Mouse (Mus musculus): ENCODE data around the gene Art5. TPM values are rescaled to one million over a fixed set of nuclear protein-coding genes. Genes with fewer than 3 reads are reported as not detected.

The Art5 gene
- total and polyA plus RNA-seq, 3 experiments, result 0.04 TPM; not detected in 2

- no peak overlapping the region for H3K9ac ChIP-seq (ENCODE audit: control insufficient read depth, low read depth, low read length, poor library complexity, severe bottlenecking)
- no peak for TF ChIP-seq USF1 (IDR thresholded peaks at IDR 0.05; ENCODE audit: low read depth, low read length)
- TF ChIP-seq MXI1 (IDR thresholded peaks at IDR 0.05; ENCODE audit: low read depth, low read length), result no peak
- TF ChIP-seq CHD1 (IDR thresholded peaks at IDR 0.05; ENCODE audit: low read depth, low read length), result no peak
- no peak for TF ChIP-seq TBP (IDR thresholded peaks at IDR 0.05; ENCODE audit: low read depth, low read length)
- no peak for TF ChIP-seq ELF1 (IDR thresholded peaks at IDR 0.05; ENCODE audit: low read depth, low read length)
- no peak for TF ChIP-seq POLR2AphosphoS2 (IDR thresholded peaks at IDR 0.05; ENCODE audit: low read length)
- no peaks in the 10 kb centered on the region for H3K79me2 ChIP-seq (ENCODE audit: control insufficient read depth, insufficient read depth, low read length, poor library complexity)
- H3K4me1 ChIP-seq (ENCODE audit: control insufficient read depth in 1 of 2, insufficient read depth in 2 of 2, low read length in 2 of 2), result no peaks in the 10 kb centered on the region
- no peaks in the 10 kb centered on the region; a peak in 1 of 4 replicates for H3K27me3 ChIP-seq (ENCODE audit: control insufficient read depth in 1 of 2, insufficient read depth in 2 of 2, low read length in 2 of 2)
- H3K4me3 ChIP-seq (ENCODE audit: control insufficient read depth in 1 of 2, insufficient read depth in 1 of 2, low read depth in 2 of 2, low read length in 2 of 2), result no peak overlapping the region
- H3K27ac ChIP-seq (ENCODE audit: control insufficient read depth, low read depth, low read length), result no peak overlapping the region
- H3K36me3 ChIP-seq (ENCODE audit: control insufficient read depth in 1 of 2, insufficient read depth in 2 of 2, low read length in 2 of 2), result peaks cover 0 to 10% of the 10 kb centered on the region in 2 experiments; a peak in 2 of 4 replicates
- H3K9me3 ChIP-seq (replicated peaks; ENCODE audit: insufficient read depth, low read length), result no peaks in the 10 kb centered on the region
- DNase-seq (ENCODE audit: low read depth, low spot score), result no peak
Measured at GRCm38 (mm10) chr7:102117382-102117781, 8.1 kb upstream of the Art5 start.

GRCm38 (mm10) chr7:102116579-102117331, 7.5 kb upstream of the Art5 start, which contains the start of gene Chrna10:
TSS of gene Chrna10 (minus strand) at chr7:102116828.
- H3K4me3 ChIP-seq (ENCODE audit: control insufficient read depth in 1 of 2, insufficient read depth in 1 of 2, low read depth in 2 of 2, low read length in 2 of 2), result no peak within 1 kb of the TSS
- H3K79me2 ChIP-seq (ENCODE audit: control insufficient read depth, insufficient read depth, low read length, poor library complexity), result no peaks in the 10 kb centered on the region
- H3K27me3 ChIP-seq (ENCODE audit: control insufficient read depth in 1 of 2, insufficient read depth in 2 of 2, low read length in 2 of 2), result no peaks in the 10 kb centered on the region; a peak in 1 of 4 replicates
- H3K9ac ChIP-seq (ENCODE audit: control insufficient read depth, low read depth, low read length, poor library complexity, severe bottlenecking), result no peak within 1 kb of the TSS
- no peak for TF ChIP-seq POLR2AphosphoS5 (IDR thresholded peaks at IDR 0.05; ENCODE audit: borderline replicate concordance, low read depth, low read length)
- no peak for TF ChIP-seq MAX (IDR thresholded peaks at IDR 0.05; ENCODE audit: low read length)
- TF ChIP-seq MXI1 (IDR thresholded peaks at IDR 0.05; ENCODE audit: low read depth, low read length), result no peak
- no peak for TF ChIP-seq GABPA (IDR thresholded peaks at IDR 0.05; ENCODE audit: low read depth, low read length)
- no peak for TF ChIP-seq E2F4 (IDR thresholded peaks at IDR 0.05; ENCODE audit: borderline replicate concordance, low read depth, low read length)
- no peak for TF ChIP-seq TAL1 (IDR thresholded peaks at IDR 0.05; ENCODE audit: low read length)
- TF ChIP-seq SIN3A (IDR thresholded peaks at IDR 0.05; ENCODE audit: low read length), result no peak
- no peak for TF ChIP-seq CTCF (IDR thresholded peaks at IDR 0.05 in 2 of 3, conservative IDR thresholded peaks at IDR 0.05 in 1 of 3; ENCODE audit: control insufficient read depth in 1 of 3, insufficient read depth in 1 of 3, low read depth in 2 of 3, low read length in 3 of 3, poor library complexity in 1 of 3, severe bottlenecking in 1 of 3)
- TF ChIP-seq ZNF384 (IDR thresholded peaks at IDR 0.05; ENCODE audit: low read depth, low read length), result no peak
- no peaks in the 10 kb centered on the region for H3K4me1 ChIP-seq (ENCODE audit: control insufficient read depth in 1 of 2, insufficient read depth in 2 of 2, low read length in 2 of 2)
- no peak for DNase-seq (ENCODE audit: low read depth, low spot score)
- H3K36me3 ChIP-seq (ENCODE audit: control insufficient read depth in 1 of 2, insufficient read depth in 2 of 2, low read length in 2 of 2), result peaks cover 0 to 9% of the 10 kb centered on the region in 2 experiments; a peak in 2 of 4 replicates
- H3K9me3 ChIP-seq (replicated peaks; ENCODE audit: insufficient read depth, low read length), result no peaks in the 10 kb centered on the region
- H3K27ac ChIP-seq (ENCODE audit: control insufficient read depth, low read depth, low read length), result no peak within 1 kb of the TSS
